Mouse (Mus musculus) limb, embryonic 10.5 days (tissue): Measurements from ENCODE around the gene Synj2. TPM values are rescaled to one million over a fixed set of nuclear protein-coding genes. Genes with fewer than 3 reads are reported as not detected.
"Not testable (repeated sequence)": the region's sequence is repeated elsewhere in the genome, so short reads cannot be mapped to it uniquely, and the experiment has no call there.

Experiments used
- DNase-seq: peaks from one replicate; pipeline ENCODE4 v3.0.0-alpha.2; 2017; ENCODE audit warnings: low spot score
- H3K27ac ChIP-seq: fragments of 300-500 bp; sonication (generic); 2 replicates; pipeline ENCODE4 v1.5.1; 2016; ENCODE audit warnings: mild to moderate bottlenecking
- H3K27me3 ChIP-seq: fragments of 300-500 bp; sonication (generic); 2 replicates; pipeline ENCODE4 v1.6.1; 2016; ENCODE audit warnings: low read depth, mild to moderate bottlenecking; ENCODE audit not compliant: poor library complexity, severe bottlenecking
- H3K36me3 ChIP-seq: fragments of 300-500 bp; sonication (generic); 2 replicates; pipeline ENCODE4 v1.6.1; 2016; ENCODE audit warnings: mild to moderate bottlenecking, moderate library complexity
- H3K4me1 ChIP-seq: fragments of 300-500 bp; sonication (generic); 2 replicates; pipeline ENCODE4 v1.6.1; 2016
- H3K4me3 ChIP-seq: fragments of 300-500 bp; sonication (generic); 2 replicates; pipeline ENCODE4 v1.5.1; 2016; ENCODE audit warnings: mild to moderate bottlenecking, moderate library complexity
- H3K9me3 ChIP-seq: fragments of 300-500 bp; sonication (generic); replicated peaks from 2 replicates; pipeline ENCODE4 v1.6.1; 2016; ENCODE audit warnings: mild to moderate bottlenecking
- WGBS: fragments of 180-500 bp; shearing (Covaris S2); methylation state at CpG from one replicate; pipeline ENCODE4 v1.1.7; 2016; 5-methylcytosine and 5-hydroxymethylcytosine counted together
- polyA plus RNA-seq: library from polyadenylated mRNA; unstranded; fragments of >200 nt; fragmentation: Nextera tagmentation; extraction: Ambion mirVana; gene quantifications from 2 replicates; pipeline ENCODE4 v1.2.1, GENCODE M21; 2016

The Synj2 gene
- polyA plus RNA-seq, 1 experiment from 2014 or later, result 1.1 TPM

GRCm38 (mm10) chr17:6016213-6016780 lies 75.2 kb downstream of the Synj2 start:
- Histone ChIP-seq H3K9me3 (no peaks in the 10 kb centered on the region), H3K36me3 (no peaks in the 10 kb centered on the region), H3K4me3 (no peak overlapping the region), H3K27ac (peak overlapping the region; percentile 21; the same call in 1 of the 2 replicates), H3K4me1 (peaks cover 12% of the 10 kb centered on the region), H3K27me3 (no peaks in the 10 kb centered on the region)
- DNase-seq, result no peak
- 86% methylated on average over 7 of the region's 7 CpGs for WGBS

DNA sequence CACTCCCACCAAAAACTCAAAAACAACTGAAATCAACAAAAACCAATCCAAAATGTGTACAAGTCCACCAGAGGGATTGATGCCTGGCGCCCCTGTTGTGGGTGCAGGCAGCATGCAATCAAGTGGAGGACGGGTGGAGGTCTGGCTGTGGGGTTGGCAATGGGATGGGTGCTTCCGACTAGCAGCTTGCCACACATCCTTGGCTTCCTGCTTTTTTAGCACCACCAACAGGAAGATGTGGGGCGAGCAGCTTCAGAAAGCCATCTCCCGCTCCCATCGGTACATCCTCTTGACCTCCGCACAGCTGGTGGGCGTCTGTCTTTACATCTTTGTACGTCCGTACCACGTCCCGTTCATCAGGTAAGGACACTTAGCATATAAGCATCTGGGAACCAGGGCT lies 76.2 kb downstream of the Synj2 start:
- WGBS, result 71% methylated on average over 12 of the region's 12 CpGs
- H3K4me1 ChIP-seq, result peaks cover 13% of the 10 kb centered on the region
- DNase-seq, result no peak
- peak overlapping the region; percentile 7; the same call in 1 of the 2 replicates for H3K27ac ChIP-seq
- H3K27me3 ChIP-seq, result no peaks in the 10 kb centered on the region
- H3K9me3 ChIP-seq, result no peaks in the 10 kb centered on the region
- H3K4me3 ChIP-seq, result no peak overlapping the region
- H3K36me3 ChIP-seq, result no peaks in the 10 kb centered on the region

DNA sequence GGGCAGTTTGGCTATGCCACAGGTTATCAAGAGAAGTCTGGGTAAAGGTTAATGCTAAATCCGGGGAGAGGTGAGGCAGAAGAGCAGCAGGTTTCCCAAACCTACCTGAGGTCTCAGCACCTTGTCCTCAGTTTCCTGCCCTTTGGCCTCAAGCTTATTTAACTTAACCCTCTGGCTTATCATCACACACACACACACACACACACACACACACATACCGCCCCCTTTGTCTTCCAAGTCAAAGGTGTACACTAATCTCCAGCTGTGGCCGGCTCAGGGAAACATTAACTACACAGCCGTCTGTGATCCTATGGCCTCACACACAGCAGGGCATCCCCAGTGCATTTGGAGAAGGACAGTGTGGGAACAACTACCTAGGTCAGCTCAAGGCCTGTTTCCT lies 77.3 kb downstream of the Synj2 start:
- Histone ChIP-seq H3K27me3 (no peaks in the 10 kb centered on the region), H3K4me3 (no peak overlapping the region), H3K27ac (no peak overlapping the region), H3K4me1 (peaks cover 13% of the 10 kb centered on the region), H3K9me3 (no peaks in the 10 kb centered on the region), H3K36me3 (no peaks in the 10 kb centered on the region)
- WGBS, result 79% methylated on average over 4 of the region's 4 CpGs
- no peak for DNase-seq

DNA sequence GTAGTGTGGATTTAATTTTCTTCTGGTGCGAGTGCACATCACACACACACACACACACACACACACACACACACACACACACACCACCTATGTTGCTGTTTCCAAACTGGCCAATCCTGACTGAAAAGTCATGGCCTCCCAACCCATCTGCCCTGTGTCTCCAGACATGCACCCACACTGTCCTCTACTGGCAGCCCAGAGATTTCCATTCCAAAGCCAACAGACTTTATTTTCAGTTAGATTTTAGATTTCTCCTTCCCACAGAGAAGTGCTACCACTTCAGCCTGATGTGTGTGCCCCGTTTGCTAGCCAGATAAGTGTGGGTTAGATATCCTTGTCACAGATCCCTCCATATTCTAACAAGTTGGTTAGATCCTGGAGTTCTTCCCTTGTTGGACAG lies 78.7 kb downstream of the Synj2 start:
- Histone ChIP-seq H3K36me3 (no peaks in the 10 kb centered on the region), H3K27me3 (no peaks in the 10 kb centered on the region), H3K4me1 (peaks cover 13% of the 10 kb centered on the region), H3K9me3 (no peaks in the 10 kb centered on the region), H3K4me3 (no peak overlapping the region), H3K27ac (no peak overlapping the region)
- WGBS, result 71% methylated on average over 2 of the region's 2 CpGs
- no peak for DNase-seq

- H3K27me3 ChIP-seq, result no peaks in the 10 kb centered on the region
- WGBS, result 61% methylated on average over 7 of the region's 7 CpGs
- H3K4me3 ChIP-seq, result no peak overlapping the region; the same call in 1 of the 2 replicates
- no peaks in the 10 kb centered on the region for H3K9me3 ChIP-seq
- H3K4me1 ChIP-seq, result peaks cover 13% of the 10 kb centered on the region
- DNase-seq, result no peak
- no peaks in the 10 kb centered on the region for H3K36me3 ChIP-seq
- peak overlapping the region; percentile 80 for H3K27ac ChIP-seq
Measured at GRCm38 (mm10) chr17:6020636-6021035, 79.6 kb downstream of the Synj2 start.

- Histone ChIP-seq H3K4me3 (peak overlapping the region; percentile 17; the same call in 1 of the 2 replicates), H3K4me1 (peaks cover 13% of the 10 kb centered on the region), H3K27ac (peak overlapping the region; percentile 80)
- 68% methylated on average over 5 of the region's 5 CpGs for WGBS
- H3K27me3 ChIP-seq, H3K36me3 ChIP-seq, DNase-seq, H3K9me3 ChIP-seq: not testable (repeated sequence)
Measured at GRCm38 (mm10) chr17:6021374-6021789, 80.3 kb downstream of the Synj2 start.

DNA sequence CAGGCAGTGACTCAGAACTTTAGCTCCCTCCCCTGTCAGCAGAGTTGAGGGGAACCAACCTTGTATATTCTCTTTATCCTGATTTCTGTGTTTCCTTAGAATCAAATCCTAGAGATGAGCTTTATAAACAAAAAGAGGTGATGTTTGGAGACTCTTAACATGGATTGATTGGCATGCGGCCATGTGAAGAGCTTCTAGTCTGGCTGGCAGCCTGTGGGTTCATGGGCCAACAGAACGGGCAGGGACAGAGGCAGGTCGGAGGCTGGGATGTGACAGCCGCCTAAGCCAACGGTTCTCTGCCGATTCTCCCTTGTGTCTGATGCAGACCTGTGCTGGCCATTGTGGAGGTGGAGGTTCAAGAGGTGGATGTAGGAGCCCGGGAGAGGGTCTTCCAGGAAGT lies 84.8 kb downstream of the Synj2 start:
- no peak overlapping the region for H3K4me3 ChIP-seq
- no peaks in the 10 kb centered on the region for H3K27me3 ChIP-seq
- no peak for DNase-seq
- H3K36me3 ChIP-seq, result no peaks in the 10 kb centered on the region
- peaks cover 5% of the 10 kb centered on the region for H3K4me1 ChIP-seq
- no peaks in the 10 kb centered on the region for H3K9me3 ChIP-seq
- 83% methylated on average over 7 of the region's 7 CpGs for WGBS
- no peak overlapping the region for H3K27ac ChIP-seq

GRCm38 (mm10) chr17:6035661-6036060 lies 94.6 kb downstream of the Synj2 start:
- WGBS, result 62% methylated on average over 8 of the region's 8 CpGs

DNA sequence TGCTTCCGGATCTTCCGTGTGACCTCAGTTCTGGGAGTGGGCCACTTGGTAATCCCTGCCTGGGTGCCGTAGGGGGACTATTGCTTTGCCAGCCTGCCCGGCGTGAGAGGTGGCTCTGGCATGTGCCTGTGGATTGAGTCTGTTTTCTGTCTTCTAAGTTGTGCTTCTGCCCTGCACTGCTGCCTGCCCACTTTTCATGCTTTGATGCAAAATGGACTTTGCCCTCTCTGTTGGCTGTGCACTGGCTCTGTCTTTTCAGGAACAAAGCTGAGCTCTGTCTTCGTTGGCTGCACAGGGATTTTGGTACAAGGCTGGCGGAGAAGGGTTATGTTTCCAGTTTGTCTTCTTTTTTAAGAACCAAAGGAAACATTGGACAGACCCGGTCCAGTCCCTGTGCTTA lies 95.4 kb downstream of the Synj2 start:
- DNase-seq, result no peak
- no peaks in the 10 kb centered on the region for H3K36me3 ChIP-seq
- WGBS, result 91% methylated on average over 8 of the region's 8 CpGs
- H3K9me3 ChIP-seq, result no peaks in the 10 kb centered on the region
- H3K4me3 ChIP-seq, result no peak overlapping the region
- H3K27ac ChIP-seq, result no peak overlapping the region
- H3K27me3 ChIP-seq, result peaks cover 3% of the 10 kb centered on the region; the same call in 1 of the 2 replicates
- no peaks in the 10 kb centered on the region for H3K4me1 ChIP-seq

More at GRCm38 (mm10) chr17:6035661-6036060, 94.6 kb downstream of the Synj2 start:
- Histone ChIP-seq H3K4me1 (no peaks in the 10 kb centered on the region), H3K27ac (no peak overlapping the region), H3K4me3 (no peak overlapping the region), H3K27me3 (peaks cover 3% of the 10 kb centered on the region; the same call in 1 of the 2 replicates), H3K9me3 (no peaks in the 10 kb centered on the region), H3K36me3 (no peaks in the 10 kb centered on the region)
- DNase-seq, result no peak

DNA sequence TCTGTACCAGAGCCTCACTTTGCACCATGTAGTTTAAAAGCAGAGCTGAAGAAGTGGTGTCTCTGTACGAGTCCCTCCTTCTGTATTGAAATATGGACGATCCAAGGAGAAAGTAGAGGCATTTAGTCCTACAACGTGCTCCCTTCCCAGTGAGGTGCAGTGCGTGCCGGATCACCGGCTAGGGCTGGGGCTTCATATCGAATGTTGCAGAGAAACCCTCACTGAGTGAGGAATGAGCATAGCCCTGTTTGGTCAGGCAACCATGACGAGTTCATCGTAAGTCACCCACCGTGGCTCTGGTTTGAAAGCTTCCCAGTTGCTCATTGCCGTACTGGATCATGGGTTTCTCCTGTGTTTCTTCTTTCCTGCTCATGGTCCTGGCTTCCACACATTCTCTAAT lies 95.8 kb downstream of the Synj2 start:
- DNase-seq, result no peak
- peaks cover 3% of the 10 kb centered on the region; the same call in 1 of the 2 replicates for H3K27me3 ChIP-seq
- no peak overlapping the region for H3K4me3 ChIP-seq
- H3K9me3 ChIP-seq, result no peaks in the 10 kb centered on the region
- WGBS, result 91% methylated on average over 11 of the region's 11 CpGs
- no peaks in the 10 kb centered on the region for H3K4me1 ChIP-seq
- no peaks in the 10 kb centered on the region; the same call in 1 of the 2 replicates for H3K36me3 ChIP-seq
- no peak overlapping the region for H3K27ac ChIP-seq

GRCm38 (mm10) chr17:6037507-6037906 lies 96.4 kb downstream of the Synj2 start:
- Histone ChIP-seq H3K27ac (no peak overlapping the region), H3K36me3 (no peaks in the 10 kb centered on the region; the same call in 1 of the 2 replicates), H3K27me3 (peaks cover 3% of the 10 kb centered on the region; the same call in 1 of the 2 replicates), H3K9me3 (no peaks in the 10 kb centered on the region), H3K4me1 (no peaks in the 10 kb centered on the region), H3K4me3 (no peak overlapping the region)
- no peak for DNase-seq
- WGBS, result 91% methylated on average over 10 of the region's 10 CpGs

GRCm38 (mm10) chr17:6052801-6053200 lies 111.7 kb downstream of the Synj2 start:
- H3K27me3 ChIP-seq, result no peaks in the 10 kb centered on the region
- H3K27ac ChIP-seq, result no peak overlapping the region
- H3K36me3 ChIP-seq, result no peaks in the 10 kb centered on the region; the same call in 1 of the 2 replicates
- 80% methylated on average over 4 of the region's 4 CpGs for WGBS
- DNase-seq, result no peak
- no peaks in the 10 kb centered on the region for H3K9me3 ChIP-seq
- no peak overlapping the region for H3K4me3 ChIP-seq
- no peaks in the 10 kb centered on the region for H3K4me1 ChIP-seq

DNA sequence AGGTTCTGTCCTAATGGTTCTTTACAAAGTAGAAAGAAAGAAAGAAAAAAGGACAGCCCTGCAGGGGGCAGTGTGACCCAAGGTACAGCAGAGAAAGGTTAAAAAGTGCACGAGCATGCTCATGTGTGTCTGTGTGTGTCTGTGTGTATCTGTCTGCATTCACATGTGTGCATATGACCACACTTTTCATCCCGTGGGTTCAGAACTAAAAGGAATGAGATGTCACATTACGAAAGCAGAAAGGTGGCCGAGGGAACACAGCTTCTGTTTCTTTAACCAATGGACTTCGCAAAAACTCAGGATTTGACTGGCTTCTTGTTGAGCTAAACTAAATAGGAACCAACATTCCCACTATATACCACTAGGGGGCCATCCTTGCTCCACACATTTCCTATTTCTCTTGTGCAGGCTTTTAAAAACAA lies 113.9 kb downstream of the Synj2 start:
- Histone ChIP-seq H3K4me3 (no peak overlapping the region), H3K36me3 (no peaks in the 10 kb centered on the region), H3K27me3 (no peaks in the 10 kb centered on the region), H3K27ac (no peak overlapping the region), H3K4me1 (no peaks in the 10 kb centered on the region), H3K9me3 (no peaks in the 10 kb centered on the region)
- peak; percentile 58 for DNase-seq
- WGBS, result 27% methylated on average over 5 of the region's 5 CpGs

DNA sequence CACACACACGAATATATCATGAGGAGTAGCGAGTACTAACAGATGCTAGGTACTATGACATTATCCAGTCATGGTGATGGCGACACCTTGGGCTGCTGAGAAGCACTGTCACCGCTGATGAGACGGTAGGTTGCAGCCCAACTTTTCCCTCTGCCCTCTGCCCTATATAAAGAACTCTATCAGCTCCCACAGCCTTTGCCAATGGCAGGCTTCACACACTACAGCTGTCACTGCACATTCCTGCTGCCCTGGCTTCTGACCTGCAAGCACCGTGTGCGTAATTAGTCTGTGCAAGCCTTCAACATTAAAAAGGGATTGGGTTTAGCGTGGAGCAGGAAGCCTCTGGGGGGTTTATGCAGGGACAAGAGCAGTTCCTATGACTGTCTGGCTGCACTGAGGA lies 121.7 kb downstream of the Synj2 start:
- H3K27ac ChIP-seq, result no peak overlapping the region
- peaks cover 26% of the 10 kb centered on the region for H3K36me3 ChIP-seq
- H3K4me3 ChIP-seq, result no peak overlapping the region
- H3K4me1 ChIP-seq, result no peaks in the 10 kb centered on the region
- no peak for DNase-seq
- no peaks in the 10 kb centered on the region for H3K9me3 ChIP-seq
- WGBS, result 81% methylated on average over 8 of the region's 8 CpGs
- H3K27me3 ChIP-seq, result no peaks in the 10 kb centered on the region
